Mouse (Mus musculus) midbrain, embryonic 16.5 days (tissue): ENCODE data around the gene Ints11. TPM values are rescaled to one million over a fixed set of nuclear protein-coding genes. Genes with fewer than 3 reads are reported as not detected.

ENCODE experiments used
- ATAC-seq: fragments of 200-750 bp; cut with Nextera tagmentation; 2 replicates; pipeline ENCODE4 v1.8.0; 2017; ENCODE audit warnings: moderate TSS enrichment
- H3K27ac ChIP-seq: fragments of 300-500 bp; sonication (generic); 2 replicates; pipeline ENCODE4 v1.5.1; 2014; ENCODE audit warnings: mild to moderate bottlenecking, low read length, mixed read lengths
- H3K27me3 ChIP-seq: fragments of 300-500 bp; sonication (generic); 2 replicates; pipeline ENCODE4 v1.6.1; 2014; ENCODE audit warnings: low read depth, low read length, mixed read lengths; ENCODE audit not compliant: control insufficient read depth, insufficient read depth
- H3K36me3 ChIP-seq: fragments of 300-500 bp; sonication (generic); 2 replicates; pipeline ENCODE4 v1.6.1; 2014; ENCODE audit warnings: mild to moderate bottlenecking, low read length, moderate library complexity, mixed read lengths; ENCODE audit not compliant: control insufficient read depth, insufficient read depth
- H3K4me1 ChIP-seq: fragments of 300-500 bp; sonication (generic); 2 replicates; pipeline ENCODE4 v1.6.1; 2014; ENCODE audit warnings: mild to moderate bottlenecking, low read length, mixed read lengths; ENCODE audit not compliant: control insufficient read depth, insufficient read depth
- H3K4me2 ChIP-seq: fragments of 300-500 bp; sonication (generic); 2 replicates; pipeline ENCODE4 v1.6.1; 2014; ENCODE audit warnings: mild to moderate bottlenecking, low read length, mixed read lengths
- H3K4me3 ChIP-seq: fragments of 300-500 bp; sonication (generic); 2 replicates; pipeline ENCODE4 v1.5.1; 2014; ENCODE audit warnings: low read depth, mild to moderate bottlenecking, low read length, moderate library complexity, mixed read lengths
- H3K9ac ChIP-seq: fragments of 300-500 bp; sonication (generic); 2 replicates; pipeline ENCODE4 v1.6.1; 2014; ENCODE audit warnings: low read depth, low read length, mixed read lengths
- H3K9me3 ChIP-seq: fragments of 300-500 bp; sonication (generic); replicated peaks from 2 replicates; pipeline ENCODE4 v1.6.1; 2014; ENCODE audit warnings: mild to moderate bottlenecking, low read length, mixed read lengths; ENCODE audit not compliant: control insufficient read depth, poor library complexity, severe bottlenecking
- WGBS: fragments of 180-500 bp; shearing (Covaris S2); extraction: QIAGEN DNeasy Blood & Tissue Kit; methylation state at CpG from one replicate; pipeline ENCODE4 v1.1.7; 2014; 5-methylcytosine and 5-hydroxymethylcytosine counted together
- microRNA-seq: library from miRNA; unstranded; fragments of <30 nt; microRNA quantifications from one replicate; pipeline ENCODE4, GENCODE M21; 2017
- polyA plus RNA-seq: library from polyadenylated mRNA; unstranded; fragments of >200 nt; fragmentation: Nextera tagmentation; extraction: Ambion mirVana; gene quantifications from 2 replicates; pipeline ENCODE4 v1.2.1, GENCODE M21; 2015

Gene Ints11
- polyA plus RNA-seq, 1 experiment from 2014 or later, result 78.7 TPM

DNA sequence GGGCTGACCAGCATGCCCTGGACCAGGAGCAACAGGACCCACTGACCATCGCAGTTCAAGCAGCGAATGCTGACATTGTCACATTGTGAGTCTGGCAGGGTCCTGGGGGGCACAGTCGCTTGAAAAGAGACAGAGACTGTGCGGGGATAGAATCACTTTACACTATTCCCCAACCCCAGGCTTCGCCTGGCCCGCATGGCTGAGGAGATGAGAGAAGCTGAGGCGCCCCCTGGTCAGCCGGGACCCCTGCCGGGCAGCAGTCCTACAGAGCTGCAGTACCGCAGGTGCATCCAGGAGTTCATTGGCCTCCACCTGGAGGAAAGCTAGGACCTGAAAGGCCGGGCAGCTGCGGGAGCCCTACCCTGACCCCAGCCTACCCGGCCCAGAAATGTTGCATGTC lies 36.3 kb downstream of the Ints11 start:
- H3K9me3 ChIP-seq, result no peaks in the 10 kb centered on the region
- no peak overlapping the region for H3K27ac ChIP-seq
- peaks cover 51% of the 10 kb centered on the region for H3K36me3 ChIP-seq
- no peaks in the 10 kb centered on the region for H3K4me1 ChIP-seq
- ATAC-seq, result no peak
- no peaks in the 10 kb centered on the region for H3K27me3 ChIP-seq
- WGBS, result 90% methylated on average over 13 of the region's 13 CpGs
- no peak overlapping the region for H3K9ac ChIP-seq
- no peak overlapping the region for H3K4me2 ChIP-seq
- H3K4me3 ChIP-seq, result no peak overlapping the region

GRCm38 (mm10) chr4:155906125-155906524 lies 36.8 kb downstream of the Ints11 start:
- Histone ChIP-seq H3K4me1 (no peaks in the 10 kb centered on the region), H3K9me3 (no peaks in the 10 kb centered on the region), H3K9ac (no peak overlapping the region), H3K4me2 (no peak overlapping the region), H3K4me3 (no peak overlapping the region), H3K36me3 (peaks cover 48% of the 10 kb centered on the region), H3K27ac (no peak overlapping the region), H3K27me3 (no peaks in the 10 kb centered on the region)
- WGBS, result 83% methylated on average over 9 of the region's 9 CpGs
- no peak for ATAC-seq

DNA sequence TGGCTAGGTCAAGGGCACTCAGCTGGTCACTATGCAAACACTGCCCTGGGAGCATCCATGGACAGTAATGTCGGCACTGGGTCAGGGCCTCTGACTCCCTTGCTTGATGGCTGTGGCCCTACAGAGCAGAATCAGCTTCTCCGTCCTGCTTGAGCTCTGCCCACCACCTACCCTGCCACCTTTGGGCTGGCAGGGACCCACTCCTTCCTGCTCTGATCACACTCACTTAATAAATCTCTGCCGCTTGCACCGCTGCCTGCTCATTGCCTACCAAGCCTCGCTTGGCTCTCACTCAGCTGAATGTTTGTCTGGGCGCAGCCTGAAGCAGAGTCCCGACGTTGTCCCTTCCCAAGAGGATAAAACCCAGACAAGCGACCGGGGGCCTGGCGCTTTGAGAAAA lies 37.7 kb downstream of the Ints11 start:
- Histone ChIP-seq H3K9me3 (no peaks in the 10 kb centered on the region), H3K9ac (no peak overlapping the region), H3K36me3 (peaks cover 39% of the 10 kb centered on the region), H3K4me1 (no peaks in the 10 kb centered on the region), H3K4me2 (no peak overlapping the region), H3K27ac (no peak overlapping the region), H3K27me3 (no peaks in the 10 kb centered on the region), H3K4me3 (no peak overlapping the region)
- 87% methylated on average over 11 of the region's 11 CpGs for WGBS
- no peak for ATAC-seq

- ATAC-seq, result 0 out of 2 replicates have a peak, but pooled peaks have one; percentile 8
- H3K4me1 ChIP-seq, result no peaks in the 10 kb centered on the region
- H3K9ac ChIP-seq, result no peak overlapping the region
- H3K27me3 ChIP-seq, result no peaks in the 10 kb centered on the region
- no peak overlapping the region for H3K4me3 ChIP-seq
- H3K4me2 ChIP-seq, result no peak overlapping the region
- 81% methylated on average over 7 of the region's 7 CpGs for WGBS
- no peaks in the 10 kb centered on the region for H3K9me3 ChIP-seq
- no peak overlapping the region for H3K27ac ChIP-seq
- peaks cover 26% of the 10 kb centered on the region for H3K36me3 ChIP-seq
Measured at GRCm38 (mm10) chr4:155908281-155908680, 38.9 kb downstream of the Ints11 start.

DNA sequence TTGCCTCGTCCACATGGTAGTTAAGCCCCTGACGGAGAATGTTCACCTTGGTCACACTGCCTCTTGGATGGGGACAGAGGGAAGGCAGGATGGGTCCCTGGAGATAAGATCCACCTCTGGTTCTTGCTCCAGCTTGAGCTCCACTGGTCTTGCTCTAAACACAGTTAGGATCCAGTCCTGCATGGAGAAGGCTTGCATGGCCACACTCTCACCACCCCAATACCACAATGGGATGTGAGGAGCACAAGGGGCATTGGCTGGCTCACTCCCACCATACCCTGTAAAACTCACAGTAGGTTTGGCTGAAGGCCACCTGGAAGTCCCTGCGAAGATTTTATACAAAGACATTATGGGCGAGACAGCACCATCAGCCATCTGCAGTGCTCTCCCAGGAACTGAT lies 39.4 kb downstream of the Ints11 start:
- H3K36me3 ChIP-seq, result peaks cover 22% of the 10 kb centered on the region
- no peak overlapping the region for H3K4me3 ChIP-seq
- H3K9ac ChIP-seq, result no peak overlapping the region
- no peak overlapping the region for H3K4me2 ChIP-seq
- H3K27me3 ChIP-seq, result no peaks in the 10 kb centered on the region
- no peak overlapping the region for H3K27ac ChIP-seq
- 93% methylated on average over 4 of the region's 4 CpGs for WGBS
- no peaks in the 10 kb centered on the region for H3K4me1 ChIP-seq
- no peaks in the 10 kb centered on the region for H3K9me3 ChIP-seq
- 0 out of 2 replicates have a peak, but pooled peaks have one; percentile 5 for ATAC-seq

- H3K27me3 ChIP-seq, result no peaks in the 10 kb centered on the region
- H3K4me1 ChIP-seq, result no peaks in the 10 kb centered on the region
- no peaks in the 10 kb centered on the region for H3K36me3 ChIP-seq
- H3K9ac ChIP-seq, result no peak overlapping the region
- no peak overlapping the region for H3K4me2 ChIP-seq
- ATAC-seq, result no peak
- H3K4me3 ChIP-seq, result no peak overlapping the region
- no peak overlapping the region for H3K27ac ChIP-seq
- WGBS, result 76% methylated on average over 1 of the region's 1 CpGs
- H3K9me3 ChIP-seq, result no peaks in the 10 kb centered on the region
Measured at GRCm38 (mm10) chr4:155932031-155932430, 62.7 kb downstream of the Ints11 start.

Small RNA genes lying within 50 kb of the gene (microRNA-seq; reads per million reads assigned to microRNA genes)
- gene Gm22991, result not detected

Other genes starting within 250 kb of the Ints11 start
- 57.2 and 58.9 TPM in 2 replicates for gene Cdk11b, start 244.7 kb upstream of the Ints11 start, polyA plus RNA-seq
- gene Gm10563, start 224.1 kb upstream of the Ints11 start, polyA plus RNA-seq, result not detected in 2 replicates
- 3.1 and 4.6 TPM in 2 replicates for gene Mmp23, start 216.2 kb upstream of the Ints11 start, polyA plus RNA-seq
- gene Mib2, start 200.3 kb upstream of the Ints11 start, polyA plus RNA-seq, result 57.3 and 60.9 TPM in 2 replicates
- gene Fndc10, start 175.2 kb upstream of the Ints11 start, polyA plus RNA-seq, result 11.4 and 12.2 TPM in 2 replicates
- gene Ssu72, start 164.7 kb upstream of the Ints11 start, polyA plus RNA-seq, result 151 and 153 TPM in 2 replicates
- 22.0 and 25.3 TPM in 2 replicates for gene Tmem240, start 134.7 kb upstream of the Ints11 start, polyA plus RNA-seq
- 87.9 and 93.2 TPM in 2 replicates for gene Atad3a, start 108.5 kb upstream of the Ints11 start, polyA plus RNA-seq
- 31.0 and 31.5 TPM in 2 replicates for gene Vwa1, start 94.8 kb upstream of the Ints11 start, polyA plus RNA-seq
- gene Tmem88b, start 83.7 kb upstream of the Ints11 start, polyA plus RNA-seq, result 0.85 and 1.1 TPM in 2 replicates
- not detected in 2 replicates for gene Ankrd65, start 79.1 kb upstream of the Ints11 start, polyA plus RNA-seq
- 243 and 257 TPM in 2 replicates for gene Mrpl20, start 66.7 kb upstream of the Ints11 start, polyA plus RNA-seq
- gene Ccnl2, start 57.1 kb upstream of the Ints11 start, polyA plus RNA-seq, result 148 and 154 TPM in 2 replicates
- 131 and 134 TPM in 2 replicates for gene Aurkaip1, start 38.3 kb upstream of the Ints11 start, polyA plus RNA-seq
- 16.9 and 21.1 TPM in 2 replicates for gene Mxra8, start 29.9 kb upstream of the Ints11 start, polyA plus RNA-seq
- 10.3 and 11.0 TPM in 2 replicates for gene Dvl1, start 22.1 kb upstream of the Ints11 start, polyA plus RNA-seq
- gene Tas1r3, start 6.2 kb upstream of the Ints11 start, polyA plus RNA-seq, result 0.29 and 0.58 TPM in 2 replicates
- 25.1 and 28.1 TPM in 2 replicates for gene Cptp, start 106 bp upstream of the Ints11 start, polyA plus RNA-seq
- 56.3 and 63.9 TPM in 2 replicates for gene Pusl1, start 22.2 kb downstream of the Ints11 start, polyA plus RNA-seq
- 77.4 and 78.1 TPM in 2 replicates for gene Acap3, start 22.3 kb downstream of the Ints11 start, polyA plus RNA-seq
- 109 and 110 TPM in 2 replicates for gene Ube2j2, start 74.3 kb downstream of the Ints11 start, polyA plus RNA-seq
- gene C1qtnf12, start 92.8 kb downstream of the Ints11 start, polyA plus RNA-seq, result 6.6 and 7.8 TPM in 2 replicates
- gene B3galt6, start 123.1 kb downstream of the Ints11 start, polyA plus RNA-seq, result 37.8 and 41.0 TPM in 2 replicates
- gene Sdf4, start 123.3 kb downstream of the Ints11 start, polyA plus RNA-seq, result 112 and 114 TPM in 2 replicates
- gene Tnfrsf4, start 144.3 kb downstream of the Ints11 start, polyA plus RNA-seq, result 0.91 TPM in 1 of 2 replicates, not detected in the other
- gene Tnfrsf18, start 156.6 kb downstream of the Ints11 start, polyA plus RNA-seq, result 2.0 and 2.4 TPM in 2 replicates
- gene Ttll10, start 189.9 kb downstream of the Ints11 start, polyA plus RNA-seq, result not detected in 2 replicates
- gene 9430015G10Rik, start 240.4 kb downstream of the Ints11 start, polyA plus RNA-seq, result 34.3 and 38.6 TPM in 2 replicates